ENCODE assay signal across 10 mouse cellular contexts in the genomic region with DNA sequence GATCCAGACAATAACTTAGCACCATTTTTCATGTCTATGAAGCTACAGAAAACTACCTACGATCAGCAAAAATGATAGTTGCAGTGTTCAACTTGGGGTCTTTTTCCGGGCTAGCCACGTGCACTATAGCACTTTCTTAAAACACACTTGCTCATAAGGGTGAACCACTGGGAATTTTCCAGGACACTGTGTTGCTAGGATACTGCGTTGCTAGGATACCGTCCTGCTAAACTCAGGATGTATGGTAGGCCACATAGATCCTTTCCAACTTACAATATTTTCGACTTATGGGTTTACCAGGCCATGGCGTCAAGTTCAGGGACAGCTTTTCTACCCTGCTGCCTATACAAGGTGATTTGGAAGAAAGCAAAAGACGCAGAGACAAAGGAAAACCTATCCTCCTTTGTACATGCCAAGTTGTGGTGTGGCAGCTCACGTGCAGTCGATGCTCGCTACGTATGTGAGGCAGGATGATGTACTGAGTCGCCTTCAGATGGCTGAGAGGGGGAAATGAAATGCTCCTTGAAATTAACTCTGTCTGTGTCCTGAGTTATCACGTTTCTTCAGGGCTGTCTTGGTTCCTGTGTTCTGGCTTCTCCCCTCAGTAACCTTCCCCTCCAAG.
DNase-seq lines count a peak whose midpoint lies in the region; ATAC-seq lines count a peak whose summit lies in the region.
"Had no signal": no experiment of that assay in that cellular context is flagged by ENCODE, and none has a peak within 500 bp of the region (broad histone marks: within the 10 kb centered on the region; RNA-seq: fewer than 3 reads in every experiment).

No protein-coding gene starts in this region.

- no peaks in the 10 kb centered on the region for H3K27me3 ChIP-seq in hindbrain, embryonic 16.5 days (replicated peaks; ENCODE audit: control insufficient read depth, insufficient read depth, low read length)
- H3K27me3 ChIP-seq in midbrain, embryonic 16.5 days (ENCODE audit: control insufficient read depth, insufficient read depth, low read depth, low read length), result no peaks in the 10 kb centered on the region

- H3K4me2 ChIP-seq in hindbrain, embryonic 16.5 days (ENCODE audit: low read length), result no peak overlapping the region; the same call in 1 of the 2 replicates
- H3K4me2 ChIP-seq in midbrain, embryonic 16.5 days (ENCODE audit: low read length), result peak overlapping the region; percentile 32

- WGBS in hindbrain, embryonic 16.5 days, result 40% methylated on average over 14 of the region's 14 CpGs
- WGBS in midbrain, embryonic 16.5 days, result 47% methylated on average over 14 of the region's 14 CpGs

- ATAC-seq in hindbrain, embryonic 16.5 days, result peak; percentile 74
- peak; percentile 79 for ATAC-seq in midbrain, embryonic 16.5 days

- peaks cover 21% of the 10 kb centered on the region for H3K4me1 ChIP-seq in hindbrain, embryonic 16.5 days (ENCODE audit: control insufficient read depth, insufficient read depth, low read depth, low read length)
- H3K4me1 ChIP-seq in midbrain, embryonic 16.5 days (ENCODE audit: control insufficient read depth, insufficient read depth, low read length), result peaks cover 30% of the 10 kb centered on the region

- H3K36me3 ChIP-seq in hindbrain, embryonic 16.5 days (ENCODE audit: control insufficient read depth, insufficient read depth, low read length), result no peaks in the 10 kb centered on the region
- H3K36me3 ChIP-seq in midbrain, embryonic 16.5 days (ENCODE audit: control insufficient read depth, insufficient read depth, low read length), result no peaks in the 10 kb centered on the region

- DNase-seq in ES-CJ7 (ENCODE audit: low read depth, low spot score), result peak; percentile 22
- DNase-seq in embryo, embryonic 11 days, result peak; percentile 54
- no peak for DNase-seq in adrenal gland, adult 18-20 months (ENCODE audit: low spot score in 2 of 2)
- DNase-seq in heart, adult 8-10 months (ENCODE audit: low spot score), result no peak
- no peak for DNase-seq in cerebellum, adult 9-11 months
- DNase-seq in urinary bladder, adult 2 months (ENCODE audit: low spot score), result no peak
- DNase-seq: cerebellum, adult 9-10 months; heart, adult 11 months had no signal

- no peak overlapping the region for H3K4me3 ChIP-seq in hindbrain, embryonic 16.5 days (ENCODE audit: low read length)
- H3K4me3 ChIP-seq in midbrain, embryonic 16.5 days (ENCODE audit: low read depth, low read length), result no peak overlapping the region

- peak overlapping the region; percentile 9; the same call in 1 of the 2 replicates for H3K9ac ChIP-seq in hindbrain, embryonic 16.5 days (ENCODE audit: low read depth, low read length)
- H3K9ac ChIP-seq in midbrain, embryonic 16.5 days (ENCODE audit: low read depth, low read length), result no peak overlapping the region

- peak overlapping the region; percentile 75 for H3K27ac ChIP-seq in hindbrain, embryonic 16.5 days (ENCODE audit: low read depth, low read length)
- peak overlapping the region; percentile 71 for H3K27ac ChIP-seq in midbrain, embryonic 16.5 days (ENCODE audit: low read length)

- no peaks in the 10 kb centered on the region for H3K9me3 ChIP-seq in hindbrain, embryonic 16.5 days (ENCODE audit: control insufficient read depth, low read length)
- H3K9me3 ChIP-seq in midbrain, embryonic 16.5 days (replicated peaks; ENCODE audit: control insufficient read depth, low read length, poor library complexity, severe bottlenecking), result no peaks in the 10 kb centered on the region

Comparison
In these comparisons a context has a peak if more than half of its experiments do, and no peak if none do; other contexts are left out.
1. DNase-seq: peak in ES-CJ7 (single experiment) and embryo, embryonic 11 days (single experiment); none in adrenal gland, adult 18-20 months (0 of 2), heart, adult 8-10 months (single experiment), cerebellum, adult 9-11 months (single experiment) and urinary bladder, adult 2 months (single experiment).